Mouse (Mus musculus) intestine, embryonic 16.5 days (tissue): ENCODE results near the gene Vipr2. TPM values are rescaled to one million over a fixed set of nuclear protein-coding genes. Genes with fewer than 3 reads are reported as not detected.

Experiments
- ATAC-seq: fragments of 200-750 bp; cut with Nextera tagmentation; 2 replicates; pipeline ENCODE4 v1.8.0; 2017; ENCODE audit warnings: moderate TSS enrichment, moderate library complexity
- H3K27ac ChIP-seq: fragments of 300-500 bp; sonication (generic); 2 replicates; pipeline ENCODE4 v1.5.1; 2014; ENCODE audit warnings: mild to moderate bottlenecking, low read length
- H3K27me3 ChIP-seq: fragments of 300-500 bp; sonication (generic); replicated peaks from 2 replicates; pipeline ENCODE4 v1.6.1; 2014; ENCODE audit warnings: low read length, control low read depth, mixed read lengths; ENCODE audit not compliant: control insufficient read depth, insufficient read depth
- H3K36me3 ChIP-seq: fragments of 300-500 bp; sonication (generic); 2 replicates; pipeline ENCODE4 v1.6.1; 2014; ENCODE audit warnings: low read length, control low read depth; ENCODE audit not compliant: control insufficient read depth, insufficient read depth
- H3K4me1 ChIP-seq: fragments of 300-500 bp; sonication (generic); 2 replicates; pipeline ENCODE4 v1.6.1; 2014; ENCODE audit warnings: low read length, control low read depth, mixed read lengths; ENCODE audit not compliant: control insufficient read depth, insufficient read depth
- H3K4me2 ChIP-seq: fragments of 300-500 bp; sonication (generic); 2 replicates; pipeline ENCODE4 v1.6.1; 2014; ENCODE audit warnings: low read depth, low read length, control low read depth
- H3K4me3 ChIP-seq: fragments of 300-500 bp; sonication (generic); 2 replicates; pipeline ENCODE4 v1.5.1; 2014; ENCODE audit warnings: mild to moderate bottlenecking, low read length
- H3K9ac ChIP-seq: fragments of 300-500 bp; sonication (generic); 2 replicates; pipeline ENCODE4 v1.6.1; 2014; ENCODE audit warnings: low read depth, low read length
- H3K9me3 ChIP-seq: fragments of 300-500 bp; sonication (generic); 2 replicates; pipeline ENCODE4 v1.6.1; 2016; ENCODE audit warnings: low read length, control low read depth; ENCODE audit not compliant: control insufficient read depth
- WGBS: fragments of 180-500 bp; shearing (Covaris S2); extraction: QIAGEN DNeasy Blood & Tissue Kit; methylation state at CpG from one replicate; pipeline ENCODE4 v1.1.7; 2014; 5-methylcytosine and 5-hydroxymethylcytosine counted together
- polyA plus RNA-seq: library from polyadenylated mRNA; unstranded; fragments of >200 nt; fragmentation: Nextera tagmentation; extraction: Ambion mirVana; gene quantifications from 2 replicates; pipeline ENCODE4 v1.2.1, GENCODE M21; 2015

Gene Vipr2
- polyA plus RNA-seq, 1 experiment from 2014 or later = 3.4 TPM

- H3K9me3 ChIP-seq = no peaks in the 10 kb centered on the region
- H3K27ac ChIP-seq = no peak overlapping the region
- H3K36me3 ChIP-seq = no peaks in the 10 kb centered on the region
- H3K4me1 ChIP-seq = no peaks in the 10 kb centered on the region
- ATAC-seq = no peak
- H3K27me3 ChIP-seq = no peaks in the 10 kb centered on the region
- 87% methylated on average over 3 of the region's 3 CpGs for WGBS
- no peak overlapping the region for H3K9ac ChIP-seq
- H3K4me3 ChIP-seq = no peak overlapping the region
- no peak overlapping the region for H3K4me2 ChIP-seq
Measured at GRCm38 (mm10) chr12:116089836-116090235, 12.3 kb downstream of the Vipr2 start.

GRCm38 (mm10) chr12:116094765-116095555 lies 17.4 kb downstream of the Vipr2 start:
- 87% methylated on average over 14 of the region's 14 CpGs for WGBS
- Histone ChIP-seq H3K9ac (no peak overlapping the region), H3K9me3 (no peaks in the 10 kb centered on the region), H3K4me2 (no peak overlapping the region), H3K36me3 (no peaks in the 10 kb centered on the region), H3K27me3 (no peaks in the 10 kb centered on the region), H3K4me1 (no peaks in the 10 kb centered on the region), H3K4me3 (no peak overlapping the region), H3K27ac (no peak overlapping the region)
- no peak for ATAC-seq

- no peak overlapping the region for H3K9ac ChIP-seq
- no peak for ATAC-seq
- no peak overlapping the region for H3K4me3 ChIP-seq
- no peaks in the 10 kb centered on the region for H3K4me1 ChIP-seq
- H3K4me2 ChIP-seq = no peak overlapping the region
- H3K9me3 ChIP-seq = no peaks in the 10 kb centered on the region
- 47% methylated on average over 3 of the region's 3 CpGs for WGBS
- no peak overlapping the region for H3K27ac ChIP-seq
- H3K27me3 ChIP-seq = no peaks in the 10 kb centered on the region
- no peaks in the 10 kb centered on the region for H3K36me3 ChIP-seq
Measured at GRCm38 (mm10) chr12:116096361-116096904, 18.9 kb downstream of the Vipr2 start.

GRCm38 (mm10) chr12:116097166-116097565 lies 19.6 kb downstream of the Vipr2 start:
- WGBS = 90% methylated on average over 8 of the region's 8 CpGs
- no peak for ATAC-seq
- no peaks in the 10 kb centered on the region for H3K36me3 ChIP-seq

GRCm38 (mm10) chr12:116101945-116102344 lies 24.4 kb downstream of the Vipr2 start:
- no peaks in the 10 kb centered on the region for H3K36me3 ChIP-seq
- no peaks in the 10 kb centered on the region for H3K4me1 ChIP-seq
- no peaks in the 10 kb centered on the region for H3K9me3 ChIP-seq
- WGBS = 92% methylated on average over 2 of the region's 2 CpGs
- H3K27ac ChIP-seq = no peak overlapping the region
- no peak overlapping the region for H3K4me2 ChIP-seq
- H3K4me3 ChIP-seq = no peak overlapping the region
- H3K27me3 ChIP-seq = no peaks in the 10 kb centered on the region
- no peak overlapping the region for H3K9ac ChIP-seq
- no peak for ATAC-seq

More at GRCm38 (mm10) chr12:116097166-116097565, 19.6 kb downstream of the Vipr2 start:
- no peak overlapping the region for H3K4me2 ChIP-seq
- no peaks in the 10 kb centered on the region for H3K27me3 ChIP-seq
- no peak overlapping the region for H3K4me3 ChIP-seq
- H3K27ac ChIP-seq = no peak overlapping the region
- no peak overlapping the region for H3K9ac ChIP-seq
- no peaks in the 10 kb centered on the region for H3K9me3 ChIP-seq
- no peaks in the 10 kb centered on the region for H3K4me1 ChIP-seq

- Histone ChIP-seq H3K9me3 (no peaks in the 10 kb centered on the region; the same call in 1 of the 2 replicates), H3K4me2 (no peak overlapping the region), H3K4me1 (no peaks in the 10 kb centered on the region), H3K36me3 (no peaks in the 10 kb centered on the region), H3K4me3 (no peak overlapping the region), H3K9ac (no peak overlapping the region), H3K27ac (no peak overlapping the region), H3K27me3 (no peaks in the 10 kb centered on the region)
- no peak for ATAC-seq
- 70% methylated on average over 9 of the region's 9 CpGs for WGBS
Measured at GRCm38 (mm10) chr12:116109451-116110353, 32.2 kb downstream of the Vipr2 start.

- no peaks in the 10 kb centered on the region; the same call in 1 of the 2 replicates for H3K9me3 ChIP-seq
- no peaks in the 10 kb centered on the region for H3K27me3 ChIP-seq
- 0 out of 2 replicates have a peak overlapping the region, but pooled peaks have one; percentile 13 for H3K27ac ChIP-seq
- H3K36me3 ChIP-seq = no peaks in the 10 kb centered on the region
- 64% methylated on average over 7 of the region's 7 CpGs for WGBS
- no peak overlapping the region for H3K4me2 ChIP-seq
- no peak overlapping the region for H3K4me3 ChIP-seq
- ATAC-seq = no peak
- H3K9ac ChIP-seq = no peak overlapping the region
- H3K4me1 ChIP-seq = no peaks in the 10 kb centered on the region
Measured at GRCm38 (mm10) chr12:116111007-116111694, 33.6 kb downstream of the Vipr2 start.

- Histone ChIP-seq H3K4me2 (no peak overlapping the region), H3K27me3 (no peaks in the 10 kb centered on the region), H3K9me3 (no peaks in the 10 kb centered on the region), H3K4me3 (no peak overlapping the region), H3K36me3 (no peaks in the 10 kb centered on the region), H3K4me1 (no peaks in the 10 kb centered on the region), H3K9ac (no peak overlapping the region), H3K27ac (no peak overlapping the region)
- WGBS = 90% methylated on average over 2 of the region's 2 CpGs
- no peak for ATAC-seq
Measured at GRCm38 (mm10) chr12:116115781-116116180, 38.3 kb downstream of the Vipr2 start.

- Histone ChIP-seq H3K27ac (no peak overlapping the region), H3K9me3 (no peaks in the 10 kb centered on the region), H3K27me3 (no peaks in the 10 kb centered on the region), H3K4me2 (no peak overlapping the region), H3K36me3 (no peaks in the 10 kb centered on the region), H3K9ac (no peak overlapping the region), H3K4me1 (no peaks in the 10 kb centered on the region), H3K4me3 (no peak overlapping the region)
- ATAC-seq = no peak
- 84% methylated on average over 5 of the region's 5 CpGs for WGBS
Measured at GRCm38 (mm10) chr12:116116455-116116854, 38.9 kb downstream of the Vipr2 start.
